Mouse (Mus musculus): Measurements from ENCODE around the gene Dicer1. TPM values are rescaled to one million over a fixed set of nuclear protein-coding genes. Genes with fewer than 3 reads are reported as not detected.

The Dicer1 gene
- polyA plus RNA-seq, 1 experiment from 2014 or later, result 38.2 TPM

DNA sequence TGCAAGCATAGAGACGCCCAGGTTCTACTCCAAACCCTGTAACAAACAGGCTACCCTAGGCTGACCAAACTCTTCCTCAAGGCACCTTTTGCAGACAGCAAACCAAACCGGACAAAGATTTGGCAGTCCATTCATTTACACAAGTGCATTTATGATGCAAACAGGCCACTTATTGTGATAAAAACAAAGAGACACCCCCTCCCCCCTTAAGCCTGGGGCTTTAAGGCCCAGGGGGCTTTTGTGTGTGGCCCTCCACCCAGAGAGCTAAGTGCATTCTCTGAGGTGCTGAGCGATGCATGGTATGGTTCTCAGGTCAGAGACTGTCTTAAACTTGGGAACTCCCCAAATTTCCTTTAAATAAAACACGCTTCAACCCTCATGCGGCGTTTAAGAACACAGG, 12.2 kb upstream of the Dicer1 start:
- H3K9ac ChIP-seq, result no peak overlapping the region
- no peaks in the 10 kb centered on the region for H3K27me3 ChIP-seq
- 36% methylated on average over 6 of the region's 6 CpGs for WGBS
- no peak overlapping the region for H3K4me3 ChIP-seq
- no peaks in the 10 kb centered on the region for H3K9me3 ChIP-seq
- H3K4me2 ChIP-seq, result no peak overlapping the region
- H3K27ac ChIP-seq (replicated peaks), result no peak overlapping the region
- ATAC-seq (ENCODE audit: low FRiP score, low read depth), result no peak
- no peaks in the 10 kb centered on the region for H3K4me1 ChIP-seq (replicated peaks)
- no peaks in the 10 kb centered on the region for H3K36me3 ChIP-seq

GRCm38 (mm10) chr12:104761411-104761810, 9.7 kb upstream of the Dicer1 start:
- Histone ChIP-seq H3K9me3 (no peaks in the 10 kb centered on the region), H3K4me3 (no peak overlapping the region), H3K4me1 (replicated peaks) (no peaks in the 10 kb centered on the region), H3K27ac (replicated peaks) (no peak overlapping the region), H3K9ac (no peak overlapping the region), H3K4me2 (no peak overlapping the region), H3K27me3 (no peaks in the 10 kb centered on the region), H3K36me3 (no peaks in the 10 kb centered on the region)
- no peak for ATAC-seq (ENCODE audit: low FRiP score, low read depth)
- 87% methylated on average over 8 of the region's 8 CpGs for WGBS

- Histone ChIP-seq H3K4me1 (replicated peaks) (peaks cover 2% of the 10 kb centered on the region), H3K9ac (no peak overlapping the region), H3K4me2 (no peak overlapping the region), H3K4me3 (no peak overlapping the region), H3K9me3 (no peaks in the 10 kb centered on the region), H3K27me3 (no peaks in the 10 kb centered on the region), H3K27ac (replicated peaks) (no peak overlapping the region), H3K36me3 (no peaks in the 10 kb centered on the region)
- 91% methylated on average over 7 of the region's 7 CpGs for WGBS
- ATAC-seq (ENCODE audit: low FRiP score, low read depth), result no peak
These were observed 6.3 kb upstream of the Dicer1 start for GRCm38 (mm10) chr12:104758066-104758465.

DNA sequence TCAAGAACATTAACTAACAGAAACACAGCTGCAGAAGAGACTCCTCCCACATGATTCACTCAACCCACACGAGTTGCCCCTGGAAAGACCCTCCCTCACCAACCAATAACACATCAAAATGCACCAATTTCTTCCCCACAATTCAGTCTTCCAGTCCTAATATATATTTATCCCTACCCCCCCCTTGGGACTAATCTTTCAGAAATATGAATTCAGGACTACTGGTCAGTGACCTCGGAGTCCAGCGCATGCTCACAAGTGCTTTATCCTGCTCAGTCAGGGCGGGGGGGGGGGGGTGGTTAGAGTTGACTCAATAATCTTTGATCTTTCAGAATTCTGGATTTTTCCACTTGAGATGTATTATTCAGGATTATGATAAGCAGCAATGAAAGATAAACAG, 1.9 kb upstream of the Dicer1 start:
- H3K9me3 ChIP-seq, result no peaks in the 10 kb centered on the region
- ATAC-seq (ENCODE audit: low FRiP score, low read depth), result no peak
- no peaks in the 10 kb centered on the region for H3K36me3 ChIP-seq
- peaks cover 32% of the 10 kb centered on the region for H3K4me1 ChIP-seq (replicated peaks)
- H3K27me3 ChIP-seq, result no peaks in the 10 kb centered on the region
- no peak overlapping the region for H3K9ac ChIP-seq
- no peak overlapping the region for H3K4me2 ChIP-seq
- 71% methylated on average over 4 of the region's 4 CpGs for WGBS
- H3K27ac ChIP-seq (replicated peaks), result no peak overlapping the region
- no peak overlapping the region for H3K4me3 ChIP-seq

DNA sequence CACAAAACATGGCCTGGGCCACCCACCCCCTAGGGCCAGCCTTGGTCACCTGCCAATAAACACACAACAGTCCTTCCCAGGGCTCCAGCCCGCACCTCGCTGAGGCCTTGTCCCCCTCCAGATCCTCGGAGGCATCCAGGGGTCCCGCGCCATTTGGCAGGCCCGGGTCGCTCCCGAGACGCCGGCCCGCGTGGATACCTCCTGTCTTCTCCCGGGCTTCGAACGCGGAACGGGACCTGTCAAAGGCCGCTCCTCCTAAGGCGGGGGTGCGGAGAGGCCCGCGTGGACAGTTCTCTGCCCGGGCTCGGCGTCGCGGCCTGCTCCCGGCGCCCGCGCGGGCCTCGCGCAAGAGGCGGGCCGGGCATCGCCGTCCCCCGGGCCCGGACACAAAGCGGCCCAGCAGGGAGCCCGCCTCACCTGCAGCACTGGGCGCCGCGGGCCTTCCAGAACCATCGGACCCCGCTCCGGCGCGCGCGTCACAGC, 380 bp downstream of the Dicer1 start:
- no peaks in the 10 kb centered on the region for H3K9me3 ChIP-seq
- peak overlapping the region; percentile 85 for H3K9ac ChIP-seq
- H3K4me3 ChIP-seq, result peak overlapping the region; percentile 68
- H3K27ac ChIP-seq (replicated peaks), result peak overlapping the region; percentile 92
- peaks cover 47% of the 10 kb centered on the region for H3K4me1 ChIP-seq (replicated peaks)
- H3K4me2 ChIP-seq, result peak overlapping the region; percentile 65
- peak; percentile 43 for ATAC-seq (ENCODE audit: low FRiP score, low read depth)
- H3K36me3 ChIP-seq, result no peaks in the 10 kb centered on the region
- H3K27me3 ChIP-seq, result no peaks in the 10 kb centered on the region
- 0% methylated on average over 52 of the region's 52 CpGs for WGBS

GRCm38 (mm10) chr12:104748946-104749345, 2.8 kb downstream of the Dicer1 start:
- no peak overlapping the region for H3K9ac ChIP-seq
- WGBS, result 91% methylated on average over 2 of the region's 2 CpGs
- H3K4me3 ChIP-seq, result no peak overlapping the region
- H3K36me3 ChIP-seq, result no peaks in the 10 kb centered on the region
- ATAC-seq (ENCODE audit: low FRiP score, low read depth), result no peak
- H3K27ac ChIP-seq (replicated peaks), result no peak overlapping the region
- peaks cover 50% of the 10 kb centered on the region for H3K4me1 ChIP-seq (replicated peaks)
- no peak overlapping the region; the same call in 1 of the 2 replicates for H3K4me2 ChIP-seq
- no peaks in the 10 kb centered on the region for H3K9me3 ChIP-seq
- no peaks in the 10 kb centered on the region for H3K27me3 ChIP-seq

- H3K9ac ChIP-seq, result no peak overlapping the region
- no peak for ATAC-seq (ENCODE audit: low FRiP score, low read depth)
- H3K4me1 ChIP-seq (replicated peaks), result peaks cover 54% of the 10 kb centered on the region
- no peaks in the 10 kb centered on the region for H3K27me3 ChIP-seq
- H3K4me3 ChIP-seq, result no peak overlapping the region
- no peaks in the 10 kb centered on the region for H3K36me3 ChIP-seq
- 92% methylated on average over 5 of the region's 5 CpGs for WGBS
- H3K9me3 ChIP-seq, result no peaks in the 10 kb centered on the region
- no peak overlapping the region for H3K4me2 ChIP-seq
- H3K27ac ChIP-seq (replicated peaks), result no peak overlapping the region
These were observed 4.5 kb downstream of the Dicer1 start for GRCm38 (mm10) chr12:104747252-104747651.

- no peaks in the 10 kb centered on the region for H3K27me3 ChIP-seq
- no peak for ATAC-seq (ENCODE audit: low FRiP score, low read depth)
- no peak overlapping the region for H3K9ac ChIP-seq
- H3K9me3 ChIP-seq, result no peaks in the 10 kb centered on the region
- H3K36me3 ChIP-seq, result no peaks in the 10 kb centered on the region
- no peak overlapping the region for H3K27ac ChIP-seq (replicated peaks)
- H3K4me1 ChIP-seq (replicated peaks), result peaks cover 55% of the 10 kb centered on the region
- no peak overlapping the region for H3K4me2 ChIP-seq
- no peak overlapping the region for H3K4me3 ChIP-seq
- 95% methylated on average over 2 of the region's 2 CpGs for WGBS
These were observed 5.2 kb downstream of the Dicer1 start for GRCm38 (mm10) chr12:104746601-104747000.

DNA sequence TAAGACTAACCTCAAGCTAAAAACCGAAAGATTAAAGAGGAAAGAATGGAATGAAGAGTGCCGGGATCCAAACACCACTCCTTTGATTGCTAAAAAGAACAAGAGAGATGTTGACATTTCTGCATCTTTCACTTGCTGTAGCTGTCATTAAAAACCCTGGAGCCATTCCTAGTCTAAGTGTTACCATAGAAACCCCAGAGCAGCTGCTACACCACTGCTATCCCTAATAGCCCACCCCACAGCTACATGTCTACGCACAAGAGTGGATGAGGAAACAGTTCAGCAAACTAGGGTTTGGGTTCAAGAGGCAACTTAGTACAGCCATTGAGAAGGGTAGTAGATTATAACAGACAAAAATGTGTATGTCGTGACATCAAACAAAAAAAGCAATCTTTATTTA, 8.1 kb downstream of the Dicer1 start:
- ATAC-seq (ENCODE audit: low FRiP score, low read depth), result peak; percentile 68; the same call in 1 of the 2 replicates
- H3K27ac ChIP-seq (replicated peaks), result no peak overlapping the region
- H3K4me2 ChIP-seq, result no peak overlapping the region
- WGBS, result 53% methylated on average over 4 of the region's 4 CpGs
- H3K36me3 ChIP-seq, result no peaks in the 10 kb centered on the region
- no peaks in the 10 kb centered on the region for H3K9me3 ChIP-seq
- no peak overlapping the region for H3K9ac ChIP-seq
- H3K4me3 ChIP-seq, result no peak overlapping the region
- H3K27me3 ChIP-seq, result no peaks in the 10 kb centered on the region
- H3K4me1 ChIP-seq (replicated peaks), result peaks cover 48% of the 10 kb centered on the region

- H3K27ac ChIP-seq (replicated peaks), result no peak overlapping the region
- no peak for ATAC-seq (ENCODE audit: low FRiP score, low read depth)
- WGBS, result 81% methylated on average over 6 of the region's 6 CpGs
- no peaks in the 10 kb centered on the region for H3K27me3 ChIP-seq
- H3K4me2 ChIP-seq, result no peak overlapping the region
- no peak overlapping the region for H3K9ac ChIP-seq
- no peaks in the 10 kb centered on the region for H3K36me3 ChIP-seq
- no peaks in the 10 kb centered on the region for H3K9me3 ChIP-seq
- peaks cover 47% of the 10 kb centered on the region for H3K4me1 ChIP-seq (replicated peaks)
- no peak overlapping the region for H3K4me3 ChIP-seq
These were observed 9.5 kb downstream of the Dicer1 start for GRCm38 (mm10) chr12:104742247-104742646.

DNA sequence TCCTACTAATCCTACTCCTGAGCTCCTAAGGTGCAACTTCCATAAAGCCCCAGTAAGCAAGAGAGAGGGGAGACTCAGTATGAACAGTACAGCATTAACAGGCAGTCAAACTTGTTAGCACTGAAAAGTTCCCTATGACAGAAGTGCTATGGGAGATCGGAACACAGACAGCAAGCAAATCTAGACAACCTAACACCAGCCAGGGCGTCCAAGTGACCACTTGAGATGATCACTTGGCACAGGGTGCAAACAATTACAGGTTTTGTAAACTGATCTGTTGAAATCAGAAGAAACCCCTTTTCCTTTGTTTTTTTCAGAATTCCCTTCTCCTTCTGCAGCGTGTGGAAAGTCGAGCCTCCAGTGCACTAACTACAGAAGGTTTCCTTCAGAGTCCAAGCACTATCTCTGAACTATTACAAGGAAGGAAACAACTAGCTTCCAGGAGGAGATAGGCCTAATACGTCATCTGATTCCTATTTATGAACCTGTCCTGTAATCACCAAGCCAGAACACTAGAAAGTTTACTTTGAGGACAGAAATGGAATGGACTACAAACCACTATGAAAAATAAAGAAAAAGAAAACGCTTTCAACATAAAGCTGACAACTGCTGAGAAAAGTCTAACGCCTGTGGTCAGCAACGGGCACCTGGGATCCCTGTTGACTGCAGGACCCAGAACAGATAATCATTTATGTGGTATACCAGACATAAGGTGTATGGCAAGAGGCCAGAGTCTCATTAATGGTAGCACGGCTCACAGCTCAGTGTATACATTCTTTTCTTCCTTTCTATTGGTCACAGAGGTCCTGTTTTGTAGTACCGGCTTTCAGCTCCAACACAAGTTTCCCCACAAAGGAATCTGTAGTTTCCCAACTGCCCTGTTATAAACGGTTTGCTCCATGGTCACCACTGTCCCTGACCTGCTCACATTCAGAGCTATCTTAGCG, 10.6 kb downstream of the Dicer1 start:
- Histone ChIP-seq H3K9me3 (no peaks in the 10 kb centered on the region), H3K27ac (replicated peaks) (no peak overlapping the region), H3K36me3 (no peaks in the 10 kb centered on the region), H3K9ac (no peak overlapping the region), H3K4me3 (no peak overlapping the region), H3K4me1 (replicated peaks) (peaks cover 50% of the 10 kb centered on the region), H3K27me3 (no peaks in the 10 kb centered on the region), H3K4me2 (no peak overlapping the region)
- no peak for ATAC-seq (ENCODE audit: low FRiP score, low read depth)
- WGBS, result 69% methylated on average over 12 of the region's 12 CpGs

DNA sequence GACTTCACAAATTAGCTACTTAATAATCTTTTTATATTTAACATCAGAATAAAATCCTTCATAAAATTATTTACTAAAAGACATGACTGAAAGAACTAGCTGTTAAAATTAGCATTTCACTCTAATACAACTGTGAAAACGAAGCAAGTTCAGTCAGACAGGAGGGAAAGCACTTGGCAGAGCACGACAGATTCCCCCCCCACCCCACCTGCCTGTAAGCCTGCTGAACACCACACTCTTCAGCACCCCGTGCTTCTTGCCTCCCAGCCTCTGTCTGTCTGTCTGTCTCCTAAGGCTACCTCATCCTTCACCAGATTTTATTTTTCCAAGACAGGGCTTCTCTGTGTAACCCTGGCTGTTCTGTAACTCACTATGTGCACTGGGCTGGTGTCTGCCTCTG, 12.8 kb downstream of the Dicer1 start:
- Histone ChIP-seq H3K27me3 (no peaks in the 10 kb centered on the region), H3K9me3 (no peaks in the 10 kb centered on the region), H3K4me2 (no peak overlapping the region), H3K9ac (no peak overlapping the region), H3K4me1 (replicated peaks) (peaks cover 55% of the 10 kb centered on the region), H3K4me3 (no peak overlapping the region), H3K36me3 (no peaks in the 10 kb centered on the region), H3K27ac (replicated peaks) (no peak overlapping the region)
- ATAC-seq (ENCODE audit: low FRiP score, low read depth), result no peak
- WGBS, result 46% methylated on average over 3 of the region's 3 CpGs
